12 mouse cellular contexts compared by ENCODE assay signal in genomic region chr12:85397063-85397959, GRCm38 (mm10). TPM values are rescaled to one million over a fixed set of nuclear protein-coding genes. Genes with fewer than 3 reads are reported as not detected.
A peak's percentile ranks its signal among the peaks of the same experiment; 100 is the strongest.
DNase-seq lines count a peak whose midpoint lies in the region; ATAC-seq and TF ChIP-seq lines count a peak whose summit lies in the region.
"Had no signal": no experiment of that assay in that cellular context is flagged by ENCODE, and none has a peak within 500 bp of the region (broad histone marks: within the 10 kb centered on the region; RNA-seq: fewer than 3 reads in every experiment).

No protein-coding gene starts in this region.

- DNase-seq in heart, postnatal 14 days = no peak
- peak; percentile 74 for DNase-seq in adrenal gland, postnatal 14 days
- DNase-seq in lung, adult 2 months = peak; percentile 62
- peak; percentile 20 for DNase-seq in retina, postnatal 7 days (ENCODE audit: low read depth, low spot score)
- no peak for DNase-seq in right cerebral cortex, adult 2 months (ENCODE audit: low spot score in 2 of 2)
- no peak for DNase-seq in cerebellum, postnatal 36 days
- no peak for DNase-seq in cerebellum, postnatal 14 days
- DNase-seq: cerebellum, adult 9-10 months had no signal

- no peak for TF ChIP-seq CTCF in lung, adult 2 months (IDR thresholded peaks at IDR 0.05; ENCODE audit: insufficient read depth, low read length)

- intact Hi-C loops in heart, postnatal 14 days (cut with DNase I) = no loop called here

- no peaks in the 10 kb centered on the region for H3K9me3 ChIP-seq in heart, embryonic 16.5 days (replicated peaks; ENCODE audit: control insufficient read depth, low read length)
- H3K9me3 ChIP-seq: limb, embryonic 15.5 days had no signal

- peak overlapping the region; percentile 14; the same call in 1 of the 2 replicates for H3K4me2 ChIP-seq in heart, embryonic 16.5 days (ENCODE audit: low read depth, low read length)
- H3K4me2 ChIP-seq: limb, embryonic 15.5 days had no signal

- no peaks in the 10 kb centered on the region for H3K36me3 ChIP-seq in heart, embryonic 16.5 days (ENCODE audit: control insufficient read depth, insufficient read depth)
- H3K36me3 ChIP-seq: limb, embryonic 15.5 days had no signal

- 0 out of 2 replicates have a peak overlapping the region, but pooled peaks have one; percentile 7 for H3K9ac ChIP-seq in heart, embryonic 16.5 days (ENCODE audit: low read length)
- H3K9ac ChIP-seq: limb, embryonic 15.5 days had no signal

- no peak for ATAC-seq in heart, embryonic 16.5 days (replicated peaks; ENCODE audit: extremely low read depth, insufficient read depth, low FRiP score)
- ATAC-seq: hindbrain, embryonic 16.5 days; midbrain, embryonic 16.5 days had no signal

- H3K4me1 ChIP-seq in heart, embryonic 16.5 days (ENCODE audit: control insufficient read depth, insufficient read depth, low read length) = peaks cover 20% of the 10 kb centered on the region
- peaks cover 18% of the 10 kb centered on the region for H3K4me1 ChIP-seq in lung, adult 2 months (ENCODE audit: control insufficient read depth, insufficient read depth, low read length)
- H3K4me1 ChIP-seq: limb, embryonic 15.5 days had no signal

- WGBS in heart, embryonic 16.5 days = 41% methylated on average over 18 of the region's 18 CpGs
- 49% methylated on average over 18 of the region's 18 CpGs for WGBS in lung, adult 2 months

- no peaks in the 10 kb centered on the region for H3K27me3 ChIP-seq in heart, embryonic 16.5 days (ENCODE audit: control insufficient read depth, insufficient read depth, low read length)
- H3K27me3 ChIP-seq: limb, embryonic 15.5 days had no signal

- H3K4me3 ChIP-seq in heart, embryonic 16.5 days (ENCODE audit: low read length) = no peak overlapping the region
- H3K4me3 ChIP-seq in lung, adult 2 months (replicated peaks; ENCODE audit: extremely low read depth, low read depth, low read length) = no peak overlapping the region
- H3K4me3 ChIP-seq: limb, embryonic 15.5 days had no signal

- TF ChIP-seq POLR2A in lung, adult 2 months (IDR thresholded peaks at IDR 0.05; ENCODE audit: borderline replicate concordance, extremely low read depth, low read depth, low read length) = 0 out of 2 replicates have a peak, but pooled peaks have one; percentile 21

- H3K27ac ChIP-seq in heart, embryonic 16.5 days (ENCODE audit: low read length) = no peak overlapping the region
- H3K27ac ChIP-seq: limb, embryonic 15.5 days had no signal

RNA-seq across cellular contexts. Expression of gene Tmed10, which starts 22.7 kb away (rescaled TPM):
- polyA plus RNA-seq in heart, embryonic 16.5 days (2015; fragmentation: Nextera tagmentation; extraction: Ambion mirVana) = 250 and 253 TPM in 2 replicates
- total RNA-seq in heart, postnatal 14 days (2021) = 100 to 1,000 TPM; 150 to 157 TPM
- total RNA-seq in adrenal gland, postnatal 14 days (2021) = 236 and 243 TPM in 2 replicates
- 227 and 239 TPM in 2 replicates for polyA plus RNA-seq in lung, adult 2 months (2012; rRNA removed)

RNA-seq across cellular contexts. Expression of gene Nek9, which starts 58.1 kb away (rescaled TPM):
- 19.0 and 20.6 TPM in 2 replicates for polyA plus RNA-seq in heart, embryonic 16.5 days (2015; fragmentation: Nextera tagmentation; extraction: Ambion mirVana)
- total RNA-seq in heart, postnatal 14 days (2021) = 10 to 100 TPM; 75.6 to 75.8 TPM
- total RNA-seq in adrenal gland, postnatal 14 days (2021) = 65.7 and 66.2 TPM in 2 replicates
- polyA plus RNA-seq in lung, adult 2 months (2012; rRNA removed) = 32.7 and 39.7 TPM in 2 replicates

Comparison
In these comparisons a context has a peak if more than half of its experiments do, and no peak if none do; other contexts are left out.
1. DNase-seq: peak in adrenal gland, postnatal 14 days (single experiment), lung, adult 2 months (single experiment) and retina, postnatal 7 days (single experiment); none in heart, postnatal 14 days (0 of 2), right cerebral cortex, adult 2 months (0 of 2), cerebellum, postnatal 36 days (0 of 2) and cerebellum, postnatal 14 days (0 of 2).